Comparison of ENCODE assay signal across 9 mouse cellular contexts in genomic region chr1:137332108-137332769, GRCm38 (mm10).
DNase-seq lines count a peak whose midpoint lies in the region; ATAC-seq and TF ChIP-seq lines count a peak whose summit lies in the region.
"Had no signal": no experiment of that assay in that cellular context is flagged by ENCODE, and none has a peak within 500 bp of the region (broad histone marks: within the 10 kb centered on the region; RNA-seq: fewer than 3 reads in every experiment).

No protein-coding gene starts in this region.

- H3K4me3 ChIP-seq in myocyte = no peak overlapping the region
- no peak overlapping the region for H3K4me3 ChIP-seq in heart, embryonic 10.5 days
- H3K4me3 ChIP-seq: liver, embryonic 15.5 days had no signal

- no peaks in the 10 kb centered on the region for H3K27me3 ChIP-seq in myocyte (ENCODE audit: control insufficient read depth, insufficient read depth, insufficient read length)
- H3K27me3 ChIP-seq in heart, embryonic 10.5 days (ENCODE audit: insufficient read depth, poor library complexity, severe bottlenecking) = no peaks in the 10 kb centered on the region
- H3K27me3 ChIP-seq: liver, embryonic 15.5 days had no signal

- H3K4me1 ChIP-seq in heart, embryonic 10.5 days = no peaks in the 10 kb centered on the region
- H3K4me1 ChIP-seq: liver, embryonic 15.5 days had no signal

- no peak for DNase-seq in frontal cortex, postnatal 25 days (ENCODE audit: low spot score in 2 of 2)
- peak; percentile 38 for DNase-seq in thymus, postnatal 25 days
- DNase-seq in thymus, adult 18-20 months = no peak
- DNase-seq in left cerebral cortex, adult 11 months (ENCODE audit: low spot score) = peak; percentile 41
- no peak for DNase-seq in heart, embryonic 10.5 days (ENCODE audit: low spot score)

- H3K9me3 ChIP-seq in heart, embryonic 10.5 days = no peaks in the 10 kb centered on the region
- H3K9me3 ChIP-seq: liver, embryonic 15.5 days had no signal

- peak; percentile 87 for ATAC-seq in frontal cortex, adult (ENCODE audit: low TSS enrichment)
- ATAC-seq in inflammation-experienced regulatory T-cells, adult 6 months = no peak

- H3K79me2 ChIP-seq in myocyte (ENCODE audit: control insufficient read depth, insufficient read depth) = no peaks in the 10 kb centered on the region

- H3K36me3 ChIP-seq in myocyte (ENCODE audit: control insufficient read depth, insufficient read depth) = no peaks in the 10 kb centered on the region
- no peaks in the 10 kb centered on the region for H3K36me3 ChIP-seq in heart, embryonic 10.5 days
- H3K36me3 ChIP-seq: liver, embryonic 15.5 days had no signal

- no peak overlapping the region for H3K27ac ChIP-seq in heart, embryonic 10.5 days
- H3K27ac ChIP-seq: liver, embryonic 15.5 days had no signal

- 77% methylated on average over 8 of the region's 8 CpGs for WGBS in heart, embryonic 10.5 days

- no peak overlapping the region for H3ac ChIP-seq in myocyte (ENCODE audit: control insufficient read depth, insufficient read length)

- H3K4me2 ChIP-seq in myocyte (ENCODE audit: low read depth) = peak overlapping the region; percentile 14
- H3K4me2 ChIP-seq: liver, embryonic 15.5 days had no signal

- no peak for TF ChIP-seq POLR2A in myocyte (IDR thresholded peaks at IDR 0.05; ENCODE audit: insufficient read length, low read depth)

TF ChIP-seq in myocyte, 11 proteins besides CTCF, POLR2A, EP300 and RAD21:
- TF ChIP-seq POLR2AphosphoS2 (IDR thresholded peaks at IDR 0.05; ENCODE audit: insufficient read length, low read depth) (no peak), CEBPB (IDR thresholded peaks at IDR 0.05; ENCODE audit: insufficient read depth, poor library complexity, severe bottlenecking) (no peak), MYOG (IDR thresholded peaks at IDR 0.05; ENCODE audit: control insufficient read depth in 1 of 3, insufficient read depth in 1 of 3, insufficient read length in 2 of 3, low read depth in 2 of 3) (no peak), SRF (IDR thresholded peaks at IDR 0.05; ENCODE audit: control insufficient read depth, insufficient read length, low read depth) (no peak), TCF3 (IDR thresholded peaks at IDR 0.05; ENCODE audit: insufficient read length, low read depth) (no peak), USF1 (IDR thresholded peaks at IDR 0.05; ENCODE audit: low read depth) (no peak), MYOD1 (IDR thresholded peaks at IDR 0.05; ENCODE audit: control insufficient read depth in 1 of 3, insufficient read length in 2 of 3, low read depth in 2 of 3) (no peak), TCF12 (IDR thresholded peaks at IDR 0.05; ENCODE audit: insufficient read depth, poor library complexity, severe bottlenecking) (no peak), REST (IDR thresholded peaks at IDR 0.05; ENCODE audit: insufficient read depth, insufficient read length) (no peak), E2F4 (IDR thresholded peaks at IDR 0.05; ENCODE audit: insufficient read depth) (no peak), MAX (IDR thresholded peaks at IDR 0.05; ENCODE audit: low read depth) (no peak)

Comparison
In these comparisons a context has a peak if more than half of its experiments do, and no peak if none do; other contexts are left out.
1. DNase-seq: peak in thymus, postnatal 25 days (single experiment) and left cerebral cortex, adult 11 months (single experiment); none in frontal cortex, postnatal 25 days (0 of 2), thymus, adult 18-20 months (0 of 2) and heart, embryonic 10.5 days (single experiment).